Mouse (Mus musculus) erythroblast, embryonic 14.5 days (primary cell): ENCODE data around the gene Slc46a1. TPM values are rescaled to one million over a fixed set of nuclear protein-coding genes. Genes with fewer than 3 reads are reported as not detected.

Source experiments
- H3K27me3 ChIP-seq: 2 replicates; pipeline ENCODE4 v1.6.1; 2012; ENCODE audit warnings: inconsistent platforms; ENCODE audit not compliant: control insufficient read depth
- H3K36me3 ChIP-seq: 2 replicates; pipeline ENCODE4 v1.6.1; 2012; ENCODE audit warnings: mild to moderate bottlenecking, inconsistent platforms; ENCODE audit not compliant: control insufficient read depth
- H3K4me1 ChIP-seq: 2 replicates; pipeline ENCODE4 v1.6.1; 2012; ENCODE audit warnings: inconsistent platforms; ENCODE audit not compliant: control insufficient read depth
- H3K4me3 ChIP-seq: replicated peaks from 2 replicates; pipeline ENCODE3; 2012; ENCODE audit warnings: moderate library complexity, mild to moderate bottlenecking, inconsistent platforms
- H3K9me3 ChIP-seq: 2 replicates; pipeline ENCODE4 v1.6.1; 2012; ENCODE audit warnings: low read length, inconsistent platforms, mixed read lengths; ENCODE audit not compliant: control insufficient read depth
- GATA1 ChIP-seq: IDR thresholded peaks from 2 replicates; pipeline ENCODE4 v1.6.1; 2012; ENCODE audit warnings: low read length, inconsistent platforms, mixed read lengths
- TAL1 ChIP-seq: IDR thresholded peaks from 3 replicates; pipeline ENCODE4 v1.6.1; 2012; ENCODE audit warnings: low read length, inconsistent platforms, mixed read lengths
- polyA plus RNA-seq: library from polyadenylated mRNA; stranded (reverse); fragments of >175 nt; gene quantifications from 2 replicates; pipeline ENCODE4 v1.2.3, GENCODE M21; 2012

Gene Slc46a1
- polyA plus RNA-seq, 1 experiment: 0.08 TPM

DNA sequence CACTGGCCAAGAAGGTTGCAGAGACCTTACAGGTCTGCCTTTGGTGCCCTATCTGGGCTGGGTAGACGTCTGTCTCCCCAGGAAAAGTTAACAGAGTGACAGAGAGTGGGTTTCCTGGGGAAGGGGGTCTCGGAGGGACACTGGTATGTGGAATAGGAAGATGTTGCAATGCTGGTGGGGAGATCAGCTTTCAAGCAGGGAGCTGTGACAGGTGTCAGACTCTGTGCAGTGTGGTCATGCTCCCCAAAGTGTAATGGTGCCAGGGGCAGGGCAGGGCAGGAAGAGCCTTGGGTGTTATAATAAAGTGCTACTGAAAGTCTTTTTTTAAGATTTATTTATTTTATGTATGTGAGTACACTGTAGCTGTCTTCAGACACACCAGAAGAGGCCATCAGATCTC is 15.2 kb upstream of the Slc46a1 start:
- Histone ChIP-seq H3K4me1 (no peaks in the 10 kb centered on the region), H3K4me3 (no peak overlapping the region), H3K27me3 (no peaks in the 10 kb centered on the region), H3K36me3 (no peaks in the 10 kb centered on the region), H3K9me3 (no peaks in the 10 kb centered on the region)
- TF ChIP-seq GATA1 (no peak), TAL1 (no peak)

DNA sequence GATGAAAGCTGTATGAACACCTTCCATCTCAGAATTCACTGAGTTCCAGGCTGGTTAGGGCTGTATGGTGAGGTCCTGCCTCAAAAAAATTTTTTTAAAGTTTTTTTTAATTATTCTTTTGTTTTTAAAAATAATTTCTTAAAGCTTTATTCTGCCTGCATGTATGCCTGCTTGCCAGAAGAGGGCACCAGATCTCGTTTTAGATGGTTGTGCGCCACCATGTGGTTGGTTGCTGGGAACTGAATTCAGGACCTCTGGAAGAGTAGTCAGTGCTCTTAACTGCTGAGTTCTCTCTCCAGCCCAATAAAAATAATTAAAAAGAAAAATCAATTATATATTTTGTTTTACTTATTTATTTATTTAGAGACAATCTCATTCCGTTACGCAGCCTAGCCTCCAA is 11.8 kb upstream of the Slc46a1 start:
- Histone ChIP-seq H3K4me1 (no peaks in the 10 kb centered on the region), H3K27me3 (peaks cover 2% of the 10 kb centered on the region; the same call in 1 of the 2 replicates), H3K4me3 (no peak overlapping the region), H3K9me3 (no peaks in the 10 kb centered on the region), H3K36me3 (no peaks in the 10 kb centered on the region)
- TF ChIP-seq TAL1 (no peak), GATA1 (no peak)

DNA sequence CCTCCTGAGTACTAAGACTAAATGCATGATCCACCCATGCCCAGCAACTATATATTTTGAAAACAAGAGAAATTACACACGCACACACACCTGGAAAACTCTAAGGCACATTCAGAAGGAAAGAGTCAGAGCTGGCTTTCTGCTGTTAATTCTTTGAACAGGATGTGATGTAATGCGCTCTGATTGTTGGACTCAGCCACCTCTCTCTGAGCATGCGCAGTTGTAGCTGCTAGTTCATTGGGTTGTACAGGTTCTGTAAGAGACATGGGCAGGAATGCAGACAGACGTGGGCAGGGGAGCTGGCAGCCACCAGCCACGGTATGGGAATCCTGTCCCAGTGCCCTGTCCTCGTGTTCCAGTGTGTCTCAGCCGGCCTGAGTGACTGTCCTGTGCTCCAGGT is 11.2 kb upstream of the Slc46a1 start:
- H3K27me3 ChIP-seq: peaks cover 2% of the 10 kb centered on the region; the same call in 1 of the 2 replicates
- H3K4me3 ChIP-seq: no peak overlapping the region
- no peaks in the 10 kb centered on the region for H3K9me3 ChIP-seq
- no peaks in the 10 kb centered on the region for H3K36me3 ChIP-seq
- TF ChIP-seq TAL1 (no peak), GATA1 (no peak)
- H3K4me1 ChIP-seq: no peaks in the 10 kb centered on the region

DNA sequence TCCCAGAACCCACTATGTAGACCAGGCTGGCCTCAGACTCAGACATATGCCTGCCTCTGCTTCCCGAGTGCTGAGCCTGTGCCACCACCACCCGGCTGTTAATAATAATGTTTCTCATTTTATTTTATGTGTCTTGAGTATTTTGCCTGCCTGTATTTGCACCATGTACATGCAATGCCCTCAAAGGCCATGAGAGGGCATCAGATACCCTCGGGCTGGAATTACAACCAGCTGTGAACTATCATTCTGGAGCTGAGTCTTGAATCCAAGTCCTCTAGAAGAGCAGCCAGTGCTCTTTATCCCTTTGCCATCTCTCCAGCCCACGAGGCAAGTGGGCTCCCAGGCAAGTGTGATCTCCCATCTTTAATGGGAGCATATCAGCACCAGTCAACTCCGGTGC is 10.2 kb upstream of the Slc46a1 start:
- H3K27me3 ChIP-seq: peaks cover 2% of the 10 kb centered on the region; the same call in 1 of the 2 replicates
- H3K4me3 ChIP-seq: no peak overlapping the region
- no peaks in the 10 kb centered on the region for H3K4me1 ChIP-seq
- no peaks in the 10 kb centered on the region for H3K9me3 ChIP-seq
- H3K36me3 ChIP-seq: no peaks in the 10 kb centered on the region
- TF ChIP-seq GATA1: no peak
- no peak for TF ChIP-seq TAL1

DNA sequence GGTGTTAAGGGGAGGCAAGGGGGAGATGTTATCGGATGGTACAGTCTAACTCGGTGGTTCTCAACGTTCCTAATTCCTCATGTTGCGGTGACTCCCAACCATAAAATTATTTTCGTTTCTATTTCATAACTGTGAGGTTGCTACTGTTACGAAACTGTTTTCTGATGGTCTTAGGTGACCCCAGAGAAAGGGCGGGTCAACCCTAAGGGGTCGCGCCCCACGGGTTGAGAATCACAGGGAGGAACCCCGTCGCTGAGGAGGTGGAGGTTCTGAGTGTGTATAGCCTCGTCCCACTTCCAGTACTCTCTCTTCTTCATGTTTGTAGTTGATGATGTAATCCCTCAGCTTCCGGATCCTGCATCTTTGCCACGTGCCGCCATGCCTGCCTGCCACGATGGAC is 6.8 kb upstream of the Slc46a1 start:
- H3K4me1 ChIP-seq: peaks cover 8% of the 10 kb centered on the region

GRCm38 (mm10) chr11:78461894-78462293 is 3.6 kb upstream of the Slc46a1 start:
- Histone ChIP-seq H3K36me3 (no peaks in the 10 kb centered on the region), H3K9me3 (peaks cover 5% of the 10 kb centered on the region), H3K4me1 (peaks cover 34% of the 10 kb centered on the region), H3K4me3 (no peak overlapping the region), H3K27me3 (no peaks in the 10 kb centered on the region)
- no peak for TF ChIP-seq GATA1
- no peak for TF ChIP-seq TAL1

More for the DNA sequence above, 6.8 kb upstream of the Slc46a1 start:
- no peak overlapping the region for H3K4me3 ChIP-seq
- H3K27me3 ChIP-seq: peaks cover 2% of the 10 kb centered on the region; the same call in 1 of the 2 replicates
- no peaks in the 10 kb centered on the region for H3K36me3 ChIP-seq
- peaks cover 5% of the 10 kb centered on the region for H3K9me3 ChIP-seq
- no peak for TF ChIP-seq TAL1
- TF ChIP-seq GATA1: no peak

DNA sequence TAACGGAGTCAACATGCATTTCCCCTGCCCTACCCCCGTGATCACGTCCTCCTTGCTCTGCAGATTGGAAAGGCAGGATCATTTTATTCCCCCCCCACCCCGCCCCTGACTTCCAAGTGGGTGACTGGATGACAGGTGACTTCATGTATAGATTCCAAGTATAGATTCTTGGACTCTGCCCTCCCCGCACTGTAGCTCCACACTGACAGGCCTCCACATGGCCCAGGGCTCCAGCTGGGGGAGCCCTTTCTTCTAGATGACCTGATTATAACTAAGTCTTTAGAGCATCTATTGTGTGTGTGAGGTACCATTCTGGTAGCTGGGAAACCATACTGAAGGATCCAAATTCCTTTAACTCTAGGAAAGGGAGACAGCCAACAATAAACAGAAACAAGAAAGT is 2.8 kb upstream of the Slc46a1 start:
- no peaks in the 10 kb centered on the region for H3K36me3 ChIP-seq
- H3K27me3 ChIP-seq: no peaks in the 10 kb centered on the region
- H3K9me3 ChIP-seq: peaks cover 5% of the 10 kb centered on the region
- H3K4me1 ChIP-seq: peaks cover 34% of the 10 kb centered on the region
- H3K4me3 ChIP-seq: no peak overlapping the region
- TF ChIP-seq TAL1: no peak
- no peak for TF ChIP-seq GATA1

DNA sequence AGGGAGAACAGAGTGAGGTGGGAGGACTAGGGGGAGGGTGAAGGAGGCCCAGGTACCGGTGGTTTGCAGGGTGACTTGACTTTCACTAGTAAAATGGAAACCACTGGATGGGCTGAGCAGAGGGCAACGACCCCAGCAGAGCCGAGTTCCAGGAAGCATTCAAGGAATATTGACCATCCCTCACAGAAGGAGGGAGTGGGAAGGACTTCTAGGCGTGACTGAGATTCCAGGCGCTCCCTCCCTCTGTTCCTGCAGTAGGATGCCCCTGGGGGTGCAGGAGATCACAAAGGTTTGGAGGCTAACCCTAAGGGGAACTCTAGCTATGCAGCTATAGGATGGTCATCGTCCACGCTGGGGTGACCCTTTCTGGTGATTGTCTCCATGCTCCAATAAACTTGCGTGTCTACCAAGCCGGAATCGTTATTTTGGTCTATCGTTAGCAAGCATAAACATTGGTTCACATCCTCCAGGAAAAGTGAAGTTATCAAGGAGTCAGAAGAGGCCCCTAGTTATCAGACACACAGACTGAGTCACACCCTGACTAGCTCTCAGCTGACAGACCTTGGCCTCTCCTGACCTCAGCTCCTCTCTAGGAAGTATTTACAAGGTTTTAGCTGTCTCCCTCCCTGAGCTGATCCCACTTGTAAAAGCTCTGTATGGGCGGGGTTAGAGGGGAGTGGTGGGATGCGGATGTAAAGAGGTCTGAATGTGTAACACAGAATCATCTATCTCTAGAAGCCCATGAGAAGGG is 2.0 kb upstream of the Slc46a1 start:
- no peaks in the 10 kb centered on the region for H3K36me3 ChIP-seq
- peaks cover 5% of the 10 kb centered on the region for H3K9me3 ChIP-seq
- H3K27me3 ChIP-seq: no peaks in the 10 kb centered on the region
- TF ChIP-seq GATA1 (no peak), TAL1 (no peak)
- H3K4me3 ChIP-seq: no peak overlapping the region
- H3K4me1 ChIP-seq: peaks cover 34% of the 10 kb centered on the region

- TF ChIP-seq TAL1 (no peak), GATA1 (no peak)
- H3K4me1 ChIP-seq: peaks cover 34% of the 10 kb centered on the region
- H3K9me3 ChIP-seq: peaks cover 5% of the 10 kb centered on the region
- no peaks in the 10 kb centered on the region for H3K27me3 ChIP-seq
- H3K4me3 ChIP-seq: peak overlapping the region; percentile 61
- H3K36me3 ChIP-seq: no peaks in the 10 kb centered on the region
Measured at GRCm38 (mm10) chr11:78465116-78465515, 381 bp upstream of the Slc46a1 start.
